Mouse (Mus musculus) CD4-positive, CD25-positive, alpha-beta regulatory T cell, adult 4 months (primary cell): Measurements from ENCODE around the gene Ephb1. TPM values are rescaled to one million over a fixed set of nuclear protein-coding genes. Genes with fewer than 3 reads are reported as not detected.

Experiments used
- ATAC-seq: one replicate; pipeline ENCODE4 v1.8.0; 2017
- polyA plus RNA-seq, 2 experiments: library from polyadenylated mRNA; unstranded; fragments of 100-300 nt; shearing (Covaris generic); gene quantifications; one replicate each; pipeline ENCODE4 v1.2.1; 2017

Ephb1 gene
- polyA plus RNA-seq, 2 experiments from 2014 or later: not detected

- ATAC-seq: no peak
These were observed 321.3 kb downstream of the Ephb1 start for GRCm38 (mm10) chr9:102033231-102033630.

- ATAC-seq: no peak
These were observed 322.1 kb downstream of the Ephb1 start for GRCm38 (mm10) chr9:102032376-102032775.

- no peak for ATAC-seq
These were observed 324.8 kb downstream of the Ephb1 start for GRCm38 (mm10) chr9:102029661-102030060.

- no peak for ATAC-seq
These were observed 328.4 kb downstream of the Ephb1 start for GRCm38 (mm10) chr9:102026136-102026535.

GRCm38 (mm10) chr9:102025141-102025540, 329.4 kb downstream of the Ephb1 start:
- no peak for ATAC-seq

- ATAC-seq: no peak
These were observed 339.0 kb downstream of the Ephb1 start for GRCm38 (mm10) chr9:102015516-102015915.

GRCm38 (mm10) chr9:102007706-102008105, 346.8 kb downstream of the Ephb1 start:
- ATAC-seq: no peak

- ATAC-seq: no peak
These were observed 348.0 kb downstream of the Ephb1 start for GRCm38 (mm10) chr9:102006539-102006938.

- no peak for ATAC-seq
These were observed 351.6 kb downstream of the Ephb1 start for GRCm38 (mm10) chr9:102002920-102003319.

GRCm38 (mm10) chr9:102002186-102002585, 352.3 kb downstream of the Ephb1 start:
- no peak for ATAC-seq

GRCm38 (mm10) chr9:102001633-102002165, 352.8 kb downstream of the Ephb1 start:
- no peak for ATAC-seq

GRCm38 (mm10) chr9:101999690-102000089, 354.8 kb downstream of the Ephb1 start:
- no peak for ATAC-seq

GRCm38 (mm10) chr9:101996771-101997500, 357.6 kb downstream of the Ephb1 start:
- no peak for ATAC-seq

- ATAC-seq: no peak
These were observed 358.3 kb downstream of the Ephb1 start for GRCm38 (mm10) chr9:101996183-101996582.

- ATAC-seq: no peak
These were observed 358.9 kb downstream of the Ephb1 start for GRCm38 (mm10) chr9:101995423-101996156.

- no peak for ATAC-seq
These were observed 360.4 kb downstream of the Ephb1 start for GRCm38 (mm10) chr9:101994086-101994485.

GRCm38 (mm10) chr9:101990836-101991235, 363.7 kb downstream of the Ephb1 start:
- ATAC-seq: no peak

- no peak for ATAC-seq
These were observed 364.5 kb downstream of the Ephb1 start for GRCm38 (mm10) chr9:101990032-101990431.

GRCm38 (mm10) chr9:101986910-101987309, 367.6 kb downstream of the Ephb1 start:
- no peak for ATAC-seq

- ATAC-seq: no peak
These were observed 372.1 kb downstream of the Ephb1 start for GRCm38 (mm10) chr9:101982378-101982777.

GRCm38 (mm10) chr9:101981161-101981560, 373.3 kb downstream of the Ephb1 start:
- no peak for ATAC-seq

GRCm38 (mm10) chr9:101976884-101977465, 377.5 kb downstream of the Ephb1 start:
- ATAC-seq: no peak

- peak; percentile 45 for ATAC-seq
These were observed 382.2 kb downstream of the Ephb1 start for GRCm38 (mm10) chr9:101972314-101972713.
